Mouse (Mus musculus): ENCODE measurements around the gene Dlg1. TPM values are rescaled to one million over a fixed set of nuclear protein-coding genes. Genes with fewer than 3 reads are reported as not detected.

Dlg1 gene
- polyA plus RNA-seq, 1 experiment from 2014 or later = 13.3 TPM

DNA sequence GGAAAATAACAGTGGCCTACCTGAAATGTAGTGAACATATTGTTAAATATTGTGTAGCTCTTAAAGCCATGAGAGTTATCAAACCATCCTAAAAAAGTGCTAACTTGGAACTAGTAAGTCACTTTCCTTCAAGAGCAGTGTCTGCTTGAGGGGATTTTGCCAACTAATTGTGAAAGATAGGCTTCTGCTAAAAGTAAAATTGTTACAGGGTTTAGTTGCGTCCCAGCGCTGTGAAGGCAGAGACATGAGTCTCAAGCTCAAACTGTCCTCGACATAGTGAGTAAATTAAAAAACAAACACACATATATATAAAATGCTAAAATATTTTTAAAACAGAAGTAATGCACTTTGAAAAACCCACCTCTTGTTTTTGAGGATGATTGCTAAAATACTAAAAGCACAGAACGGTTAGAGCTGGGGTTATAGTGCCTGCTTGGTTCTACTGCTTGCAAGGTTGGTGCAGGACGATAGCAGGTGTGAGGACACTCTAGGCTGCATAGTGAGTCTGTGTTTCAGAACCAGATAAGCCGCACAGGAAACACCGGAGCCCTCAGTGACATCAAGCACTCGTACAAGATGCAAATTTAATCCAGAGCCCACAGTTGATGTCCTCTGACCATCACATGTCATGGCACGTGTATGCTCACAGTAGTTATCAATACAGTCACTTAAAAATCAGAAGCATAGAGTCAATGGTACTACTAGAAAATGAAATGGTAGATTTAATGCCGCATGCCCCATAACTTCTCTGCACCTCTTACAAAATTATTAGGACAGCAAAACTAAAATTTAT is 169.6 kb downstream of the Dlg1 start:
- H3K27ac ChIP-seq = no peak overlapping the region
- no peaks in the 10 kb centered on the region for H3K27me3 ChIP-seq (replicated peaks)
- H3K9ac ChIP-seq = no peak overlapping the region
- no peaks in the 10 kb centered on the region for H3K4me1 ChIP-seq
- H3K36me3 ChIP-seq (replicated peaks) = no peaks in the 10 kb centered on the region
- no peak overlapping the region for H3K4me3 ChIP-seq
- ATAC-seq (replicated peaks) = no peak
- no peak overlapping the region for H3K4me2 ChIP-seq
- no peaks in the 10 kb centered on the region for H3K9me3 ChIP-seq
- WGBS = 97% methylated on average over 10 of the region's 10 CpGs

DNA sequence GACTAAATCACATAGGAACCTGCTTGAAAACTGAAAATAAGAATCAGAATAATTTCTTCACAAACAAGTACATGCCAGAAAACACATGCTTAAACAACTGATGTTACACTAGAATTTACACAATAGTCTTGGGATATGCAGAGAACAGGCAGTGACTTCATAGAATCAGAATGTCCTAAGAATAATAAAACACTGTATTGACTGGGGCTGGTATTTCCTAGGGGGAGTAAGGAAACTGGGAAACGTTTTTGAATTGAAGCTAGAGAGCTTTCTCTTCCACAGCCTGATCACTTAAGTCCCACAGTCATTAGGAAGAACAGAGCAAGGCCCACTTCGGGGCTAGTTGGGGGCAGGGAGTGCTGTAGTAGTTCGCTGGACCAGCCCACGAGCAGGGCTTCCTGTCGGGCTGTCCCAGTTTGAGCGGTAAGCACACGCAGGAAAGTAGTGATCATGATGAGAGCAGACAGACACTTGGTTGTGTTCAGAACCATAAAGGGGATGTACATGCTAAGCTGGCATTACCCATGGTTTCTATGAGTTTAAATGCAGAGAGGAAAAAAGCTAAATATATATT is 170.9 kb downstream of the Dlg1 start:
- H3K27me3 ChIP-seq (replicated peaks) = no peaks in the 10 kb centered on the region
- no peak overlapping the region for H3K27ac ChIP-seq
- no peaks in the 10 kb centered on the region for H3K9me3 ChIP-seq
- H3K36me3 ChIP-seq (replicated peaks) = no peaks in the 10 kb centered on the region
- H3K4me1 ChIP-seq = no peaks in the 10 kb centered on the region
- ATAC-seq (replicated peaks) = no peak
- no peak overlapping the region for H3K9ac ChIP-seq
- no peak overlapping the region for H3K4me3 ChIP-seq
- WGBS = 76% methylated on average over 7 of the region's 7 CpGs
- H3K4me2 ChIP-seq = no peak overlapping the region

DNA sequence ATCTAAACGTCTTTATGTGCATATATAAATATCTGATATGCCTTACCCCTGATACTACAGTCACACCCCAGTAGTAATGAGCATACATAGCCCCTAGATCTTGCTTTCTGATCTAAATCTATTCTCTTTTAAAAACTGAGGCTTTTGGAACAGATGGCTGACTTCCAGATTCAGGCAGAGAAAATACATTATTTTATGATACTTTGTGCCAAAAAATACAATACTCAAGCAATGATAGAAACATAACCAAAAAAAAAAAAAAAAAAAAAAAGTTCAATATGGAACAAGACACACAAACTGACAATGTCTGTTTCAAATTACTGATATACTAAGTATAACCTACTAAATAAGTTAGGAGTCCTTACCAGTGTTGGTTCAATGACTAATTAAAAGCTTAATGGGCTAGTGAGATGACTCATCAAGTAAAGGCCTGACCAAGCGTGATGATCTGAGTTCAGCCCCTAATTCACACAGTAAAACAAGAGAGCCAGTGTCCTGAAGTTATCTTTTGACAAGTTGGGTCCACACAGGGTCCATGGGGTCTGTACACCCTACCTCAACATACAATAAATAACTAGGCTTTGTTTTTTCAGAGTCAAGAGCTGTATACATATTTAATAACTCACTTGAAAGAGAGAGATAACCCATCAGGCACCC is 171.5 kb downstream of the Dlg1 start:
- 83% methylated on average over 2 of the region's 2 CpGs for WGBS
- Histone ChIP-seq H3K27ac (no peak overlapping the region), H3K9ac (no peak overlapping the region), H3K4me2 (no peak overlapping the region), H3K36me3 (replicated peaks) (no peaks in the 10 kb centered on the region), H3K9me3 (no peaks in the 10 kb centered on the region), H3K27me3 (replicated peaks) (no peaks in the 10 kb centered on the region), H3K4me1 (no peaks in the 10 kb centered on the region), H3K4me3 (no peak overlapping the region)
- no peak for ATAC-seq (replicated peaks)

DNA sequence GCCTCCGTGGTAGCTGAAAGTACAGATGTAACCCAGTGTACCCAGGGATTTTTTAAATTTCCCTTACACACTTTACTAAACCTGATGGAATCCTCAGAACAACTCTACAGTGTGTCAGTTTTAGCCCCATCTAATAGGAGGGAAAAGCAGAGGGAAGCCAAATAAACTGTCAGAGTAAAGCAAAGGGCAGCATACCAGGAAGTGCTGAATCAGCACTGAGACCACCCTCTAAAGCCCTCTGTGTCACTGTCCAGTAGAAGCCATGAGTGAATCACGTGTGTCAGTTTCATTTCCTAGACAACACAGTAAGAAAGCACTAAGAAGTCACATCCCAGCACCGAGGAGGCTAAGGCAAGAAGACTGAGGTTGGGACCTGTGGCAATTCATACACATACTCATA is 174.1 kb downstream of the Dlg1 start:
- no peaks in the 10 kb centered on the region for H3K27me3 ChIP-seq (replicated peaks)
- H3K27ac ChIP-seq = no peak overlapping the region
- WGBS = 91% methylated on average over 3 of the region's 3 CpGs
- H3K36me3 ChIP-seq (replicated peaks) = no peaks in the 10 kb centered on the region
- no peaks in the 10 kb centered on the region for H3K4me1 ChIP-seq
- ATAC-seq (replicated peaks) = no peak
- no peak overlapping the region for H3K4me2 ChIP-seq
- H3K4me3 ChIP-seq = no peak overlapping the region
- H3K9ac ChIP-seq = no peak overlapping the region
- H3K9me3 ChIP-seq = no peaks in the 10 kb centered on the region

DNA sequence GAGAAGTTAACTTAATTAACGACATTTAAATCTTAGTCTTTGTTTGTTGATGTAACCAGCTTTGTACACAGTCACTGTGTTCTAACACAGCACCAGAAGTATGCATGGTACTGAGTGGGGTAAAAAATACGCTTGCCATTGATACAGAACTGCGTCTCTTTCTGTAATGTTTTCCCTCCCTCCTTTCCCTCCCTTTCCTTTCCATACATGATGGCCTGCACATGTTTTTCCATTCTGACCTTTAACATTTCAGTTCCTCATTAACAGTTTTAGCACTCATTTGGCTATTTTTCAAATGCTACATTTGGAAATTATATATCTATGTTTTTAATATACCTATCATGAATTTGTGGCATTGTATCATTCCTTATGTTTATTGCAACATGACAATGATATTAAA is 181.0 kb downstream of the Dlg1 start:
- no peaks in the 10 kb centered on the region for H3K36me3 ChIP-seq (replicated peaks)
- H3K4me2 ChIP-seq = no peak overlapping the region
- no peak overlapping the region for H3K27ac ChIP-seq
- H3K27me3 ChIP-seq (replicated peaks) = no peaks in the 10 kb centered on the region
- no peaks in the 10 kb centered on the region for H3K9me3 ChIP-seq
- no peak overlapping the region for H3K9ac ChIP-seq
- H3K4me1 ChIP-seq = peaks cover 4% of the 10 kb centered on the region
- no peak for ATAC-seq (replicated peaks)
- 94% methylated on average over 3 of the region's 3 CpGs for WGBS
- H3K4me3 ChIP-seq = no peak overlapping the region

DNA sequence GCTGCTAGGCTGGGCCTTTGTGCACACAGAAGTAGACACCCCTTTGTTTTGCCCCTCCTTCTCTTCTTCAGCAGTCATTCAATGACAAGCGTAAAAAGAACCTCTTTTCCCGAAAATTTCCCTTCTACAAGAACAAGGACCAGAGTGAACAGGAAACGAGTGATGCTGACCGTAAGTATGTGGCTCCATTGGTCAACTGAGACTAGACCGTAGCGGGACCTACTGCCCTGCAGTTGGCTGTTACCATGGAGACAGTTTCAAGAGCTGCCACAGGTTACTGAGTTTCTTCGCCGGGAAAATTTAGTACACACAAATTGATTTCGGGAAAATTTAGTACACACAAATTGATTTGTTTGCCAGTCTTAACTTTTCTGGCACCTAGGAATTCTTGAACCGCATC is 183.5 kb downstream of the Dlg1 start:
- Histone ChIP-seq H3K9ac (no peak overlapping the region), H3K4me1 (peaks cover 4% of the 10 kb centered on the region), H3K27ac (no peak overlapping the region), H3K4me3 (peak overlapping the region; percentile 6), H3K4me2 (peak overlapping the region; percentile 12; the same call in 1 of the 2 replicates), H3K9me3 (no peaks in the 10 kb centered on the region), H3K36me3 (replicated peaks) (no peaks in the 10 kb centered on the region), H3K27me3 (replicated peaks) (no peaks in the 10 kb centered on the region)
- 45% methylated on average over 10 of the region's 10 CpGs for WGBS
- ATAC-seq (replicated peaks) = peak; percentile 73; the same call in 1 of the 2 replicates

DNA sequence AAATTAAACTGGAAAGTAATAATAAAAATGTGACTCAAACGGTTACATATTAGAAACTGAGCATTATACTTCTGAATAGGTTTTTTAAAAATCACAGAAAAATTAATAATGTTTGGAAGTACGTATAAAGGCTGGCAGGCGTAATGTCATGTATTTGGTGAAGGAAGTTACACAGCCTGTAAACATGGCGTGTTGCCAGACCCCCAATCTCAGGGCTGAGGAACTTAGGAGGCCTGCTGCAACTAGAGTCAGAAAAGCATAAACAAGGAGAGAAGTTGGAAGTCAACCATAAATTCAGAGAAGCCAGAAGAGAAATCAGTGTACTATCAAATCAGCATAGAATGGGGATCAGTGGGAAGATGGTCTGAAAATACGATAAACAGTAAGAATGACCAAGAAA is 200.7 kb downstream of the Dlg1 start:
- Histone ChIP-seq H3K4me3 (no peak overlapping the region), H3K36me3 (replicated peaks) (peaks cover 9% of the 10 kb centered on the region), H3K27me3 (replicated peaks) (no peaks in the 10 kb centered on the region), H3K4me2 (no peak overlapping the region), H3K4me1 (no peaks in the 10 kb centered on the region), H3K27ac (no peak overlapping the region), H3K9me3 (no peaks in the 10 kb centered on the region), H3K9ac (no peak overlapping the region)
- 94% methylated on average over 5 of the region's 5 CpGs for WGBS
- ATAC-seq (replicated peaks) = no peak

DNA sequence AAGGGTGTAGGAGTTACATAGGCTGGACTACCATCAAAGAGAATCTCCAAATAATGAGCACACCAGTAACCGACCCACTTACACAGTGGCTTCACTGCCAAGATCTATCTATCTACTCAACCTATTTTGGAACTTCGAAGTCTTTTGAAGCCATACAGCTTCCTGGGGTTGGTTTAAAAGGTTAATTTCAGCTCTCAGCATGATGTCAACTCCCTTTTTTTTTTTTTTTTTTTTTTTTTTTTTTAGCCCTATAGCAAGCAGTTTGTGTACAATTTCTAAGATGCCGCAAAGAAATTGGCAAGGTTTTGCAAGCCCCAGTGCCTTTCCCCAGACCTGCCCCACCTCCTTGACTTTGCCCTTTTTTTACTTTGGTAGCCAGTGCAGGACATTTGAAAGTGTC is 202.0 kb downstream of the Dlg1 start:
- Histone ChIP-seq H3K9ac (no peak overlapping the region), H3K4me3 (no peak overlapping the region), H3K4me1 (no peaks in the 10 kb centered on the region), H3K4me2 (no peak overlapping the region), H3K27me3 (replicated peaks) (no peaks in the 10 kb centered on the region), H3K36me3 (replicated peaks) (peaks cover 9% of the 10 kb centered on the region), H3K27ac (no peak overlapping the region), H3K9me3 (no peaks in the 10 kb centered on the region)
- no peak for ATAC-seq (replicated peaks)
- WGBS = 70% methylated on average over 3 of the region's 3 CpGs

DNA sequence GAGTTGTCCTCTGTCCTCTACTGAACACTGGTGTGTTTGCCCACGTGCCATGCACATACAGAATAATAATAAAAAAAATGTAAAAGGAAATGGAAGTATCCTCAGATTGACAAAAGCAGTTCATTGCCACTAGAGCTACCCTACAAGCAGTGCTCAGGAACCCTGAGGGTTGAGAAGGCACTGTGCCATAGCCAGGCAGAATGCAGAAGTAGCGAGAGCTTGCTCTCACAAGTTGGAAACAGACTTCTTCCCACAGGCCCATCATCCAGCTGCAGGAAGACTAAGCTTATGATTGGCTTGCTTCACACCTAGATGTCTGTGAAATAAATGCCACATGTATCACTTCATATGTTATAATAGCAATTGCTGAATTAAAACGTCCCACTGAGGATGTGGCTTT is 203.7 kb downstream of the Dlg1 start:
- ATAC-seq (replicated peaks) = no peak
- Histone ChIP-seq H3K4me1 (no peaks in the 10 kb centered on the region), H3K4me3 (no peak overlapping the region), H3K4me2 (no peak overlapping the region), H3K9me3 (no peaks in the 10 kb centered on the region), H3K9ac (no peak overlapping the region), H3K27ac (no peak overlapping the region), H3K36me3 (replicated peaks) (no peaks in the 10 kb centered on the region), H3K27me3 (replicated peaks) (no peaks in the 10 kb centered on the region)
- WGBS = 96% methylated on average over 3 of the region's 3 CpGs

DNA sequence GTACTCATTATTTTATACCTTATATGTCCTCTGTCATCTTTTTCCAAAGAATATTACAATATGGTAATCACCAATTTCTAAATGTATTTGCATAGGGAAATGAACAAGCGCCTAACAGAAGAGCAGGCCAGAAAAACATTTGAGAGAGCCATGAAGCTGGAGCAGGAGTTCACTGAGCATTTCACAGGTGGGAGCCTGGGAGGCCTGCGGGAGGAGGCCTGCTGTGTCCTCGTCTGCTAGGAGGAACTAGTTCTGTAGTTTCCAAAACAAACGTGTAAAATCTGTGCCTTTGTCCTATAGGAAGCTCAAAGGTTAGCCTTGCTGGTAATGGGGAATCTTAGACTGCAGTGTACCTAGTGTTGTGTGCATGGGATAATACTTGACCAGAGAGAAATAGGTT is 204.5 kb downstream of the Dlg1 start:
- no peaks in the 10 kb centered on the region for H3K9me3 ChIP-seq
- H3K27ac ChIP-seq = no peak overlapping the region
- H3K4me2 ChIP-seq = no peak overlapping the region
- no peak for ATAC-seq (replicated peaks)
- no peak overlapping the region for H3K4me3 ChIP-seq
- no peak overlapping the region for H3K9ac ChIP-seq
- no peaks in the 10 kb centered on the region for H3K4me1 ChIP-seq
- no peaks in the 10 kb centered on the region for H3K36me3 ChIP-seq (replicated peaks)
- WGBS = 82% methylated on average over 4 of the region's 4 CpGs
- no peaks in the 10 kb centered on the region for H3K27me3 ChIP-seq (replicated peaks)

DNA sequence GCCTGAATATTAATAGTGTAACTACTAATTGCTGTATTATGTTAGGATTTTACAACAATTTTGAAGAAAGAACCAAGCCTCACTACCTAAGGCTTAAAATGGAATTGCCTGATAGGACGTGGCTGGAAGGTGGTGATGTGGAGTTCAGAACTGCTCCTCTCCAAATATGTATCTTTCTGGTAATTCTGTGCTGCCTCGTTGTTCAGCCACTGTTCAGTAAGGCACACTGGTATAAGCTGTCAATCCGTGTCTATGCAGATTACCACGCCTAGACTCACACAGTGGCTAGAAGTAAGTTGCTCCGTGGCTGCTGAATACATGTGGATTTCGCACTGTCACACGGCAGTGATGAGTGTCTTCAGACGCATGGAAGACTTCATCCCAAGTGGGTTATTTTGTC is 210.5 kb downstream of the Dlg1 start:
- no peak overlapping the region for H3K9ac ChIP-seq
- H3K27me3 ChIP-seq (replicated peaks) = no peaks in the 10 kb centered on the region
- 79% methylated on average over 8 of the region's 8 CpGs for WGBS
- no peaks in the 10 kb centered on the region for H3K36me3 ChIP-seq (replicated peaks)
- no peak for ATAC-seq (replicated peaks)
- no peak overlapping the region for H3K27ac ChIP-seq
- H3K4me3 ChIP-seq = no peak overlapping the region
- H3K9me3 ChIP-seq = no peaks in the 10 kb centered on the region
- no peak overlapping the region for H3K4me2 ChIP-seq
- H3K4me1 ChIP-seq = no peaks in the 10 kb centered on the region

DNA sequence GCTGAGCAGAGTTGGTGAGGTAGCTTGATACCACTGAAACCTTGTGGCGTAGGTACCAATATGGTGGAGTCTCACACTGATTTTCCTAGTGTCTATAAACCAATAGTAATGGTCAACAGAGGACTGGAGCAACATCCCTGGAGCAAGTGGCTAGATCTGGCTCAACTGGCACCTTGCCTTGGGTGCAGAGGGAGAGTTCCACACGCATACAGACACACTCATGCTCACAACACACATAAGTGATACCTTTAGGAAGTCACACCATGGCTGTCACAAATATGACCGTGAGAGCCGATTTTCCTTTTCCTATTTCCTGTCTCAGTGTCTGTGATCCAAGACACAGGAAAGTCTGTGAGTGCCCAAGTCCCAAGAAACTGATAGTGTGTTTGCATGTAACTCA is 212.1 kb downstream of the Dlg1 start:
- H3K27ac ChIP-seq = no peak overlapping the region
- no peak for ATAC-seq (replicated peaks)
- 96% methylated on average over 4 of the region's 4 CpGs for WGBS

DNA sequence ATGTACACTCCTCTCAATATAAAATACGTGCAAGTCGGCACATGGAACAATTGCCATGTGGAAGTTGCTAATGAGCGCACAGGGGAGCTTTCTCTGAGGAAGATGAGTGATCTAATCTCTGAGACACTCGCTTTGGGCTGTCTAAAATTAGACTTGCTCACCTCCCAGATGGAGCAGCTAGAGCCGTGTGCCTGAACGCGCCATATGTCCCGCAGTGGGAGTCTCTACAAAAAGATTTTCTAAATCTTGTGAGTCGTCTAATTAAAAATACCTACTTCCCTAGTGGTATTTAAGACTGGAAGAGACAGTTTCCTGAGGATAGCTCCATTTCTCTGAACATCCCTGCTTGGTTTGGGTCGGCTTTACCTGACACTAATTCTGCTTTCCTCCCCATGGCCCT is 213.1 kb downstream of the Dlg1 start:
- WGBS = 76% methylated on average over 10 of the region's 10 CpGs
- H3K4me1 ChIP-seq = no peaks in the 10 kb centered on the region
- ATAC-seq (replicated peaks) = no peak
- no peaks in the 10 kb centered on the region for H3K36me3 ChIP-seq (replicated peaks)
- no peaks in the 10 kb centered on the region for H3K9me3 ChIP-seq
- H3K27ac ChIP-seq = no peak overlapping the region
- no peak overlapping the region for H3K4me2 ChIP-seq
- no peak overlapping the region for H3K9ac ChIP-seq
- no peaks in the 10 kb centered on the region for H3K27me3 ChIP-seq (replicated peaks)
- H3K4me3 ChIP-seq = no peak overlapping the region

More for the DNA sequence above, 212.1 kb downstream of the Dlg1 start:
- H3K4me1 ChIP-seq = no peaks in the 10 kb centered on the region
- H3K9me3 ChIP-seq = no peaks in the 10 kb centered on the region
- no peaks in the 10 kb centered on the region for H3K27me3 ChIP-seq (replicated peaks)
- H3K4me2 ChIP-seq = no peak overlapping the region
- no peaks in the 10 kb centered on the region for H3K36me3 ChIP-seq (replicated peaks)
- H3K4me3 ChIP-seq = no peak overlapping the region
- H3K9ac ChIP-seq = no peak overlapping the region

Data from midbrain, embryonic 15.5 days (tissue).